Mouse (Mus musculus) hindbrain, postnatal 0 days (tissue): Measurements from ENCODE around the gene Nfkb1. TPM values are rescaled to one million over a fixed set of nuclear protein-coding genes. Genes with fewer than 3 reads are reported as not detected.

Experiments used
- ATAC-seq: fragments of 200-750 bp; cut with Nextera tagmentation; 2 replicates; pipeline ENCODE4 v1.8.0; 2017; ENCODE audit warnings: mild to moderate bottlenecking, moderate TSS enrichment, moderate library complexity
- DNase-seq: peaks from one replicate; pipeline ENCODE4 v3.0.0-alpha.2; 2015; ENCODE audit warnings: low spot score
- H3K27ac ChIP-seq: fragments of 300-500 bp; sonication (generic); 2 replicates; pipeline ENCODE4 v1.5.1; 2014; ENCODE audit warnings: mild to moderate bottlenecking
- H3K27me3 ChIP-seq: fragments of 300-500 bp; sonication (generic); 2 replicates; pipeline ENCODE4 v1.6.1; 2014; ENCODE audit warnings: low read length, mixed read lengths; ENCODE audit not compliant: insufficient read depth
- H3K36me3 ChIP-seq: fragments of 300-500 bp; sonication (generic); 2 replicates; pipeline ENCODE4 v1.6.1; 2014; ENCODE audit warnings: low read length, mixed read lengths; ENCODE audit not compliant: insufficient read depth
- H3K4me1 ChIP-seq: fragments of 300-500 bp; sonication (generic); 2 replicates; pipeline ENCODE4 v1.6.1; 2014; ENCODE audit warnings: antibody characterized with exemption, low read length, mixed read lengths; ENCODE audit not compliant: insufficient read depth
- H3K4me2 ChIP-seq: fragments of 300-500 bp; sonication (generic); 2 replicates; pipeline ENCODE4 v1.6.1; 2014; ENCODE audit warnings: low read depth, mild to moderate bottlenecking, low read length, moderate library complexity, mixed read lengths
- H3K4me3 ChIP-seq: fragments of 300-500 bp; sonication (generic); 2 replicates; pipeline ENCODE4 v1.5.1; 2014; ENCODE audit warnings: low read length
- H3K9ac ChIP-seq: fragments of 300-500 bp; sonication (generic); replicated peaks from 2 replicates; pipeline ENCODE4 v1.6.1; 2014; ENCODE audit warnings: mild to moderate bottlenecking, low read length, moderate library complexity, mixed read lengths
- H3K9me3 ChIP-seq: fragments of 300-500 bp; sonication (generic); 2 replicates; pipeline ENCODE4 v1.6.1; 2016; ENCODE audit warnings: low read length, mixed read lengths
- CTCF ChIP-seq: IDR thresholded peaks from 2 replicates; pipeline ENCODE4 v1.5.1; 2016; ENCODE audit warnings: antibody characterized with exemption, control low read depth, low read depth
- WGBS: fragments of 180-500 bp; shearing (Covaris S2); extraction: QIAGEN DNeasy Blood & Tissue Kit; methylation state at CpG from one replicate; pipeline ENCODE4 v1.1.7; 2014; 5-methylcytosine and 5-hydroxymethylcytosine counted together
- polyA plus RNA-seq: library from polyadenylated mRNA; unstranded; fragments of >200 nt; fragmentation: Nextera tagmentation; extraction: Ambion mirVana; gene quantifications from 2 replicates; pipeline ENCODE4 v1.2.1, GENCODE M21; 2015
- total RNA-seq: library from RNA; depleted of rRNA; stranded (reverse); fragments of >200 nt; gene quantifications from 2 replicates; pipeline ENCODE4 v1.2.3, GENCODE M21; 2014

Nfkb1 gene
- total and polyA plus RNA-seq, 2 experiments from 2014 or later: 5.1 to 40.1 TPM

DNA sequence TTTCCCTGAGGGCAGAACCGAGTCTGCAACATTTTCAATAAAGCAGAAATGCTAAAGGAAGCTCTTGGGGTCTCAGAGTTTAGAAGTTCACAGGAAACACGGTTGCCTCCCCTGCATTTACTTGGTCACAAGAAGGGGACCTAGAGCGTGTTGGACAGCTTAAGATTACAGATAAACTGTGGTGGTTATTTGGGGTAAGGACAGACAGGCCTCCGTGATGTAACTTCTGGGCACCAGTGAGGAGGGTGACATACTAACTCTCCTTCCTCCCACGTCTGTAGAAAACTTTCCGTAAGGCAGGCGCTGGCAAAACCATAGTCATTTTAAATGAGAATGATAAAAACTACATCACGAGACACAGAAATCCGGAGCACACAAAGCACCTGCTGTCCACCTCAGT, 29.6 kb downstream of the Nfkb1 start:
- 85% methylated on average over 9 of the region's 9 CpGs for WGBS
- Histone ChIP-seq H3K27ac (no peak overlapping the region), H3K9me3 (no peaks in the 10 kb centered on the region), H3K4me2 (no peak overlapping the region), H3K9ac (no peak overlapping the region), H3K4me1 (no peaks in the 10 kb centered on the region), H3K36me3 (peaks cover 6% of the 10 kb centered on the region; the same call in 1 of the 2 replicates), H3K27me3 (no peaks in the 10 kb centered on the region), H3K4me3 (no peak overlapping the region)
- ATAC-seq (no peak), DNase-seq (no peak)
- TF ChIP-seq CTCF: no peak

DNA sequence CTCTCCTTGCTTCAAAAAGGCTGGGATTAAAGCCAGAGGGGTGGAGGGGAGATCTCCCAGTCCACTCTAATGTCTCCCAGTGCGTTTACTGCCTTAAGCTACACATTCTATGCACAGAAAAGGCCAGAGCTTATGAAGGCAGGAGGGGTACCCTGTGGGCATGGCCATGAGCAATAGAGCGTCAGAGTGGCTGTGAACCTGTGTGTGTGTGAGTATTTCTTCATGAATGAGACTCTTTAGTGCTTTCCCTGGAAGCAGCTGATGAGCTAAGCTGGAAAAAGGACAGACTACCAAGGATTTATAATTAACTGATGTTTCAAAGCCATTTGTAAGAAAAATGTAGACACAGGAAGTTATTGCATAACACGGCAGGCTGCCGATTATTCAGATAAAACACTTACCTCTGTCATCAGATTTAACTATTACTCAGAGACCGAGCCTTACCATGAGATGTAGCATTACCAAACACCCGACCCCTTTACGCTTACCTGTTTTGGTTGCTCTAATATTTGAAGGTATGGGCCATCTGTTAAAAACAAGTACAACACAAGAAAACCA, 32.7 kb downstream of the Nfkb1 start:
- 85% methylated on average over 7 of the region's 7 CpGs for WGBS
- no peak overlapping the region for H3K4me3 ChIP-seq
- no peaks in the 10 kb centered on the region for H3K27me3 ChIP-seq
- no peak overlapping the region for H3K27ac ChIP-seq
- no peak for TF ChIP-seq CTCF
- H3K9me3 ChIP-seq: no peaks in the 10 kb centered on the region
- H3K4me2 ChIP-seq: no peak overlapping the region
- peaks cover 6% of the 10 kb centered on the region; the same call in 1 of the 2 replicates for H3K36me3 ChIP-seq
- H3K4me1 ChIP-seq: no peaks in the 10 kb centered on the region
- DNase-seq (no peak), ATAC-seq (no peak)
- H3K9ac ChIP-seq: no peak overlapping the region

DNA sequence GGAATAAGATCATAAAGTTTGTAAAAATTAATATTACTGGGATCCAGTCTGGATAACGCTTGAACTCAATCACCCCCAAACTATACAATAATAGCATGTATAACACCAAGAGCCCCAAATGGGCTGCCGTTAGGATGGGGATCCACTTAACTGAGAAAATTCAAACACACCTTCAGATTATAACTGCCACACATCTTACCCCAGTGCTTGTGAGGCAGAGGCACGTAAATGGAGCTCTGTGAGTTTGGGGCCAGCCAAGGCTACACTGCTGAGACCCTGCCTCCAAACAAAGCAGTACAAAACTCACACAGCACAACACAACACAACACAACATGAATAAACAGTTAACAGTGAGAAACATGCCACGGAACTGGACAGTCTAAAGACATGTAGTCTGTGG, 35.2 kb downstream of the Nfkb1 start:
- Histone ChIP-seq H3K27ac (no peak overlapping the region), H3K9me3 (no peaks in the 10 kb centered on the region), H3K4me2 (no peak overlapping the region), H3K4me3 (no peak overlapping the region), H3K4me1 (no peaks in the 10 kb centered on the region), H3K27me3 (no peaks in the 10 kb centered on the region), H3K36me3 (peaks cover 5% of the 10 kb centered on the region; the same call in 1 of the 2 replicates), H3K9ac (no peak overlapping the region)
- ATAC-seq (no peak), DNase-seq (no peak)
- WGBS: 97% methylated on average over 4 of the region's 4 CpGs
- no peak for TF ChIP-seq CTCF

- no peak overlapping the region; the same call in 1 of the 2 replicates for H3K27ac ChIP-seq
- H3K36me3 ChIP-seq: peaks cover 14% of the 10 kb centered on the region; the same call in 1 of the 2 replicates
- TF ChIP-seq CTCF: no peak
- H3K9ac ChIP-seq: no peak overlapping the region
- H3K4me3 ChIP-seq: no peak overlapping the region
- no peaks in the 10 kb centered on the region for H3K27me3 ChIP-seq
- 47% methylated on average over 15 of the region's 15 CpGs for WGBS
- no peaks in the 10 kb centered on the region for H3K9me3 ChIP-seq
- ATAC-seq (no peak), DNase-seq (no peak)
- no peaks in the 10 kb centered on the region for H3K4me1 ChIP-seq
- no peak overlapping the region for H3K4me2 ChIP-seq
These were observed 40.4 kb downstream of the Nfkb1 start for GRCm38 (mm10) chr3:135650773-135651555.

DNA sequence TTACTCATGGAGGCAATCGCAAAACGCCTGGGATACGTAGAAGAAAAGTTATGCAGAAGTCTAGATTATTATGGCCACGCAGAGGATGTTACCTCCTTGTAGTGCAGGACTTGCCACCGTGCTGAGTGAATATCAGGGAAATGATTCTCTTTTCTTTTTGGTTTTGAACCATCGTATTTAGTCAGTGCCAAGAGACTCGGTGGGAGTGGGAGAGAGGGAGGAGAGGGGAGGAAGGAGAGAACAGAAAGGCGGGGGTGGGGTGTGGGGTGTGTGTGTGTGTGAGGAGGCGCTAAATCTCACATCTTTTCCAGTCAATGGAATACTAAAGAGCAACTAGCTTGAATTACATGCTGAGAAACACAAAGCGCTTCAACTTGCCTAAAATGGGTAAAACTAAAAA, 41.5 kb downstream of the Nfkb1 start:
- no peak for DNase-seq
- no peak overlapping the region for H3K4me2 ChIP-seq

DNA sequence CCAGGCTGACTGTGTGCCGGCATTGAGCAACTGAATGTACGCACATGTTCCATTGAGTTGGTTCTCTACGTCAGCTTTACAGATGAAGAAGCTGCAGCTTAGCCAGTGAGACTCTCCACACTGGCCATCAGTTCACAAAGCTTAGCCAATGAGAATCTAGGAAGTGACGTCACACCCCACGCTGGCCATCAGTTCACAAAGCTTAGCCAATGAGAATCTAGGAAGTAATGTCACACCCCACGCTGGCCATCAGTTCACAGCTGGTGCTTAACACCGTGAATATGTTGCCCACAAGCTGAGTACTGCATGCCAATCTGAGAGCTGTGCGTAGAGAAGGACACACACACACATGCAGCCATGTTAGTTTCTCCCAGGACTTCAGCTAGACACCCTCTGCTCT, 42.8 kb downstream of the Nfkb1 start:
- no peak overlapping the region for H3K4me2 ChIP-seq
- no peak for ATAC-seq
- H3K9ac ChIP-seq: no peak overlapping the region
- peaks cover 14% of the 10 kb centered on the region; the same call in 1 of the 2 replicates for H3K36me3 ChIP-seq
- H3K9me3 ChIP-seq: no peaks in the 10 kb centered on the region
- no peak for DNase-seq
- H3K4me3 ChIP-seq: no peak overlapping the region
- no peak for TF ChIP-seq CTCF
- no peak overlapping the region for H3K27ac ChIP-seq
- H3K27me3 ChIP-seq: no peaks in the 10 kb centered on the region
- H3K4me1 ChIP-seq: no peaks in the 10 kb centered on the region
- 88% methylated on average over 8 of the region's 8 CpGs for WGBS

More for the DNA sequence above, 41.5 kb downstream of the Nfkb1 start:
- H3K27me3 ChIP-seq: no peaks in the 10 kb centered on the region
- no peak overlapping the region for H3K27ac ChIP-seq
- H3K9ac ChIP-seq: no peak overlapping the region
- no peak for TF ChIP-seq CTCF
- no peak overlapping the region for H3K4me3 ChIP-seq
- H3K36me3 ChIP-seq: peaks cover 14% of the 10 kb centered on the region; the same call in 1 of the 2 replicates
- no peaks in the 10 kb centered on the region for H3K9me3 ChIP-seq
- no peaks in the 10 kb centered on the region for H3K4me1 ChIP-seq
- ATAC-seq: no peak
- WGBS: 67% methylated on average over 10 of the region's 10 CpGs

DNA sequence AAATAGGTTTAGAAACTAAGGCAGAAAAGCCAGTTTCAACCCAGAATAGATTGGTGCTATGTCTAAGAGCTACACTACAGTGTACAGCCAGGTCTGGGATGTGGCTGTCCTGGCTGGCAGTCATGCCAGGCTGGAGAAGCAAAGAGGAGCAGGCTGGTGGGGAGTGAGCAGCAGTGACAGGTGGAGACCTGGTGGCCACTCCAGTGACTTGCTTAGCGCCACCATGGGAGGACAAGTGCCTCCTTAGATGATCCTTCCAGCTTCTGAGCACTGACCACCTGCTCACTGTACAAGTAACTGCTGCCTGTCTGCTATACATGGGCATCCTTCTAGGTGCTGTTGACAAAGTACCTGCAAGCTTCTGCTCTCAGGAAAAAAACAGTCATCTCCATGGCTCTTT, 44.7 kb downstream of the Nfkb1 start:
- ATAC-seq (no peak), DNase-seq (no peak)
- Histone ChIP-seq H3K4me1 (no peaks in the 10 kb centered on the region), H3K4me3 (no peak overlapping the region), H3K27ac (no peak overlapping the region), H3K27me3 (no peaks in the 10 kb centered on the region), H3K9ac (no peak overlapping the region), H3K36me3 (peaks cover 8% of the 10 kb centered on the region; the same call in 1 of the 2 replicates), H3K9me3 (no peaks in the 10 kb centered on the region), H3K4me2 (no peak overlapping the region)
- no peak for TF ChIP-seq CTCF
- 90% methylated on average over 1 of the region's 1 CpGs for WGBS
